Mouse (Mus musculus): ENCODE results near the gene Pick1.
A peak's percentile ranks its signal among the peaks of the same experiment; 100 is the strongest.

Pick1 gene

DNA sequence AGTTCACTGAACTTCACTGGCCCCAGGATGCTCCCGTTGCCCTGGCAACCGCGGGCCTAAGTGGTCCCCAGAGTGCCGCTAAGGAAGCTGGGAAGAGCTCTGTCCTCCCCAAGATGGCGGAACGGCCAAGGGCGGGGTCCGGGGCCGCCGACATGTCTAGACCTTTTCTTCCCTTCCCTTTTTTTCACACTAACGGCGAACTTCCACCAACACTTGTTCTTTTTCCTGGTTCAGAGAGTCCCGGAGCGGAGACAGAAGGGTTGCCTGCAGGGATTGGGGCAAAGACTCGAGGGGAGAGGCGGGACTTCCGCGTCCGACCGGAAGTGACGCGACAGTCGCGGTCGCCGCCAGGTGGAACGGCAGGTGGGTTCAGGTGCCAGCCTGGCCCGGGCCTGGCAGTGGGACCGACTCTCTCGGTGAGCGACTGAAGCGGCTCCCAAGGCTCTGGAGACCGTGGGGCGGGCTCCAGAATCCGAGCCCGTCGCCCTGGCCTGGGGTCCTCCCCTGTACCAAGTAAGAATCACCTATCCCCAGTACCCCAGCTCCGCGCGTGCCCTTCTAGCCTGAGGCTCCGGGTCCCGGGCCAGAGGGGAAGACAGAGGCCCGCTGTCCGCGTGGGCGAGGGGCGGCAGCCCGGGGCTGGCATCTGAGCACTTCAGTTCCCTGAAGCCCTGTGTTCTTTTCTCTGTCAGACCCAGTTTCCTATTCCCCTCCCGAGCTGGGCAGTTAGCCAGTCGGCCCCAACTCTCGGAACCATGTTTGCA lies at the start of gene Pick1, which contains the start of gene Gm49486:
Gene Pick1 (plus strand): TSS at position 116 of the 764 bp plus-strand sequence.
Gene Gm49486 (plus strand): TSS at position 334 of the 764 bp plus-strand sequence.
- peak; percentile 82 for DNase-seq (ENCODE audit: low spot score)

DNA sequence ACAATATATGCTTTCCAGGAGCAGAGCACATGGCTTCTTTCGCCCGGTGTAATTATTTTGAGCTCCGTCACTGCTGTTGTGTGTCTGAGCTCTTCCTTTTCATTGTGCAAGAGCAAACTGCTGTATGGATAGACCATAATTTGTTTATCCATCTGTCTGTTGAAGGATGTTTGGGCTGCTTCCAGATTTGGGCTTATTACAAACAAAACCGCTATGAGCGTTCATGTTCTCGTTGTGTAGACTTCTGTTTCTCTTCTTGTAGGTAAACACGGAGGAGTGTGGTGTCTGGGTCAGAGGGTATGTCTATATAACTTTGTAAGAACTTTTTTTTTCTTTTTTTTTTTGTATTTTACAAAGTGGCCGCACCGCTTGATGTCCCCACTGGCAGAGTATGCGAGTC lies 43.8 kb upstream of the Pick1 start:
- DNase-seq (ENCODE audit: low spot score): no peak

DNA sequence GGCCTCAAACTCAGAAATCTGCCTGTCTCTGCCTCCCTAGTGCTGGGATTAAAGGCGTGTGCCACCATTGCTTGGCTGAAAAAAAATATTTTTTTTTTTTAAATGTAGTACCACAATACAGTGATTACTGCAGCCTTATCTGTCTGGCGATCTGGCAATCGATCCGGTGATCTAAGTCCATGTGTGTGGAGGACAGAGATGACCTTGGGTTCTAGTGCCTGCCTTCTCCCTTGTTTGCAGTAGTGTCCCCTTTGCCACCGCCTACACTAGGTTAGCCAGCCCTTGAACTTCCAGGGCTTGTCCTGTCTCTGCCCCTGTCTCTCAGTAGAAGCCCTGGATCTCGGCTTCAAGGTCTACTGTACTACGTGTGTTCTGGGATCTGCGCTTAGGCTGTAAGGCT lies 41.2 kb upstream of the Pick1 start:
- no peak for DNase-seq (ENCODE audit: low spot score)

DNA sequence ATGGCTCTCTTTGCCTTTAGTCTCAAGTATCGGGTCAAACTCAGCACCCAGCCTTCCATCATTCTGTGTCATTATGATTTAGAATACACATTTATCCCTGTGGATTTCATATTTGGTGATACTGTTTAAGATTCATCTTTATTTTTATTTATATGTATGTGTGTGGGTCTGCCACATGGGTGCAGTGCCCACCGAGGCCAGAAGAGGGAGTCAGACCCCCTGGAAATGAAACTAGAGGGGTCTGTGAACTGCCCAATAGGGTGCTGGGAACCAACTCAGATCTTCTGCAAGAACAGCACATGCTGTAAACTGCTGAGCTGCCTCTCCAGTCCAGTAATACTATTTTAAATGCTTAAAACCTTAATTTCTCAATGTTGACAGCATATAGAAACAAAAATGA lies 37.5 kb upstream of the Pick1 start:
- no peak for DNase-seq (ENCODE audit: low spot score)

DNA sequence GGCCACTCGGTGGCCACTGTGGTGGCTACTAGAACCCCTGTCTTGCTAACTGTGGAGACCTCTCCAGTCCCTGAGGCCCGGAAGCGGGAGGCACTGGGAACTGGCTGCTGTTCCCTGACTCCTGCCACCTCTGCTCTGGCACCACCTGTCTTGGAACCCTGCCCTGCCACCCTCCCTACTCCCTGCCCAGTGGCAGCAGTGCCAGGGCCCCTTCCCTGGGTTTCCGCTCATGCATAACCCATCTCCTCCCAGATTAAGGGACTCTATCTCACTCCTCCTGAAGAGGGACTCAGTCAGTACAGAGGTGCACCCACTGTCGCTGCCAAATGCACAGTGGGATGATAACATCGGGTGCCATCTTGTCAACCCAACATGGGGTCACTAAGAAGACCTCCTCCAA lies 36.5 kb upstream of the Pick1 start:
- peak; percentile 27 for DNase-seq (ENCODE audit: low spot score)

DNA sequence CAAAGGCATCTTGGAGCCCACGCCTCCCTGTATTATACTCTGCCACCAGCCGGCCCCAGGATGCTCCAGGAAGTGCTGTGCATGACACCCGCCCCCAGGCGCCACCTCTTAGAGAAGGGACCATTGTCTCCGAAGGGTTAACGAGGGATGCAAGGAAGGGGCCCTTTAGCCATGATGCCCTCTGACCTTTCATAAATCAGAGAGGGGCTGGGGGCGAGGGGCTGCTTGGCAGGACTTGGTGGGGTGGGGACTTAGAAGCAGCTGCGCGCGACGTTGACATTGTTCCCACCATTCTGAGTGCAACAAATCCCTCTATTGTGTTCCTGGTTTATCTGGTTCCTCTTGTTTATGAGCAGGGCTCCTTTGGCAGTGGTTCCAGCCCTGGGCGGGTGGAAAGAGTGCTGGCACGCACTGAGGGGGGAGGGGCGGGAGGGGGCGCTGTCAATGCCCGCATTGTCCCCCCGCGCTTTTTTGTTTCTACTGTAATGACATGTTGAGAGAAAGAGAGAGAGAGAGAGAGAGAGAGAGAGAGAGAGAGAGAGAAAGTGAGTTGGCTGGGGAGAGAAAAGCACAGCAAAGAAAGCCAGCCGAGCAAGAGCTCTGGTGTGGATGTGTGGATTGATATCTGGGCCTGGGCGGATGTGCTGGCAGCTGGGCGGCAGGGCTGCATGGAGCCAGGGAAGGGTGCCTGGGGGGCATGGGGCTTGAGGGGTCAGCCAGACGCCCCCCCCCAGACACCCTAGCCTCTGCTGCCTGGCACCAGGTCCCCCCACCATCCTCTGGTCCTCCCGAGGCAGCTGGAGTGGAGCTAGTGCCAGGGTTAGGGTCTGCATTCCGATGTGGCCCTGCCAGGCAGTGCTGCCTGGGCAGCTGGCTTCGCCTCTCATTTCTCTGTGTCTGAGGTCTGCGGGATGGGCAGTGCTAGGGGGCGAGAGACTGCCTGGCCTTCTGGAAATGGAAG lies 35.8 kb upstream of the Pick1 start:
- DNase-seq (ENCODE audit: low spot score): peak; percentile 38

DNA sequence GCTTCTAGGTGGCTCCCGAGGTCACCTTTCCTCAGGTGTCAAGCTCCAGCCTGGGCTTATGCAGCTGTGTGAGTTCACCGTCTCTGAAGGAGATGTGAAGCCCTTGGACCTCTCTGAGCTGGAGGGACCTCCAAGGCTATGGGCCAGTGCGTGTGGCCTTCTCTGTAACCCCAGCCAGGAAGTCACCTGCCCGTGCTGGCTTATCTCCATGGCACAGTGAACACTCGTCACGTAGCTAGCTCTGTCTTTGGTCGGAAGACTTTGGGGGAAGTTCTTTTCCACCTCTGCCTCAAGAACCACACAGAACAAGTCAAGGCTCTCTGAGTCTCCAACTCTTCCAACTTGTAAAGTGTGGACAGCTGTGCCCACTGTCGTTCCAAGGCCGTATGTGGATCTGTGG lies 34.9 kb upstream of the Pick1 start:
- DNase-seq (ENCODE audit: low spot score): no peak

DNA sequence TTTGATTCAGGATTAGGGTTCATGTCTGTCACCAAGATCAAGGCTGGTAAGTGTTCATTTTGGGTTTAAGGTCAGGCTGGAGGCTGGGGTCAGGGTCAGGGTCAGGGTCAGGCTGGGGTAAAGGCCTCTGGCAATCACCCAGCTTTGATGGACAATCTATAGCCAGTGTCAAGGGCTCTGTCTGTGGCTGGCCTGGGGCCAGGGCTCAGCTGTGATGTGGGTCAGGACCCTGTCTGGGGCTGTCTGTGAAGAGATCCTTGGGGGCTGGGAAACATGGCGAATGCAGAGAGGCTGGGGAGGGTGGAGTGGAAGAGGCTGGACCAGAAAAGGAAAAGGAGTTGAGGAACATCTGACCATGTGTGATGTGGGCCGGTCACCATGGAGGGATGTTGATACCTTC lies 34.0 kb upstream of the Pick1 start:
- no peak for DNase-seq (ENCODE audit: low spot score)

DNA sequence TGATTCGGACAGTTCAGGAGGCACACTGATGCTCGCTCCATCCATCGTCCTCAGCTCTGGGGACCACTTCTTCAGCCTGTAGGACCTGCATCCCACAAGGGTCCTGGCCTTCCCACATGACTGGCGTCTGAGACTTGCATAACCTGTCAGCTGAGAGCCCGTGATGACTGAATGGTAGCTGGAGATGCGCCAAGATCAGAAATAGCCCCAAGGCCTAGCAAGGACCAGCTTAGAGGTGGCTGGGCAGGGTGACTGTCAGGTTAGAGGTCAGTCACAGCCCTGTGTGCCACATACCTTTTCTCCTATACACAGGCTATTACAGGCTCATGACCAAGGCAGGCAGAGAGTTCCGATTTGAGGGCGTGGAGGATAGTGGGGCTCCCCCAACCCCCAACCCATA lies 33.5 kb upstream of the Pick1 start:
- no peak for DNase-seq (ENCODE audit: low spot score)

DNA sequence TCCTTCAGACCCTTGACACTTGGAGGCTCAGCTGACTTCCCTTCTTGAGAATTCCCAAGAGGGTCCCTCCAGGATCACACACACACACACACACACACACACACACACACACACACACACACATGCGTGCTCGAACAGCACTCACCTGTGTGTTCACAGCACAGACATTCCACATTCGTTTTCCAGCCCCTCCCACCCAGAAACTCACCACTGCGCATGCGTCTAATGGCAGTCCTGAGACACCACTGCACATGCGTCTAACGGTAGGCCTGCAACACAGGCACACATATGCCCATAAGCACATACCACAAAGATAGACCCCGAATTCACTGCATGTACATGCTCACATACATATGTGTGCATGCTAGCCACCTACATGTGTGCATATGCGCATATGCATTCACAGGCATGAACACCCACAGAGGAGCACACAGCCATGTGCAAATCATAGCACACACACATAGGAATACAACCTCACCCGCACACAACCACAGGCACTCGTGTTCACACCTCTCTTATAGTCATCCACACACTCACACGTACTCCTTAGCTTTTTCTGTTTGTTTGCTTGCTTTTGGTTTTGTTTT lies 29.5 kb upstream of the Pick1 start:
- no peak for DNase-seq (ENCODE audit: low spot score)

DNA sequence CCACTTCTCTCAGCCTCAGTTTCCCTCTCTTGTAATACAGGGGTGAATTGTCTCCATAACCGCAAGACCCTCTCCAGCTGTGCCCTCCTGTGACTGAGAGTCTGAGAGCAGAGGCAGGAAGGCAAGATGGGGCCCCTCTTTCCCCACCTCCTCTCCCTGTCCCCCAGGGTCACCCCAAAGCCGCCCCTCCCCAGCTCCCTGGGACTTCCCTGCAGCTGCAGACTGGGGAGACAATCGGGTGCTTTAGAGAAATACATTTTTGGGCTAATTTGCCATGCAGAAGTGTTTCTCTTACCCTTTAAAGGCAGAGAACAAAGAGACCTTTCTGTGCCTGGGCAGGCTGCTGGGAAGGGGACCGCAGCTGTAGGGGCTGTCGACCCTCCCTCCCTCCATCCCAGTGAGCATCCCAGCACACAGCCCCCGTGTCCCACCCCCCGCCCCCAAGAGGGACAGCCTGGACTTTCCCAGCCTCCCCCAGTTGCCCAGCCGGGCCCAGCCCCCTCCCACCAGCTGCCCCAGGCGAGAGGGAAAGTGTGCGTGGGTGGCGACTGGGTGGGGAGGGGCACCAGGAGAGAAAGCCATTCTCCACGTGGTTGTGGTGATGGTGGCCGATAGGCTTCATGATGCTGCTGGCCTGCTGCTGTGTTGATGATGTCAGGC lies 27.4 kb upstream of the Pick1 start:
- DNase-seq (ENCODE audit: low spot score): no peak

DNA sequence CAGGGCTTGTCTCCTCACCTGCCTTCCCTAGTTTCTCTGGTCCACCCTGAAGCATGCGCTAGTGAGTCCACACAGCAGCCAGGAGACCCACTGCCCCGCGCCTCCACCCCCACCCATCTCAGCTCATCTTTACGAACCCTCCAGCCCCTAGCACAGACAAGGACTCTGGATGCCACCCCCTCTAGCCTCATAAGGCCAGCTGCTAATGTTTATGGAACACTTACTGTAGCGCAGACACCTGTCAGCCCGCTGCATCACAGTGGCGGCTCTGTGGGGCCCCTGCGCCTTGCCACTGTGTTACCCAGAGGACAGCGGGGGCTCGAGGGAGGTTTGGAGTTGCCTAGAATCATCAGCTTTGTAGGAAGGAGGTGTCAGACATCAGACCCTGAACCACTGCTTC lies 26.4 kb upstream of the Pick1 start:
- DNase-seq (ENCODE audit: low spot score): no peak

DNA sequence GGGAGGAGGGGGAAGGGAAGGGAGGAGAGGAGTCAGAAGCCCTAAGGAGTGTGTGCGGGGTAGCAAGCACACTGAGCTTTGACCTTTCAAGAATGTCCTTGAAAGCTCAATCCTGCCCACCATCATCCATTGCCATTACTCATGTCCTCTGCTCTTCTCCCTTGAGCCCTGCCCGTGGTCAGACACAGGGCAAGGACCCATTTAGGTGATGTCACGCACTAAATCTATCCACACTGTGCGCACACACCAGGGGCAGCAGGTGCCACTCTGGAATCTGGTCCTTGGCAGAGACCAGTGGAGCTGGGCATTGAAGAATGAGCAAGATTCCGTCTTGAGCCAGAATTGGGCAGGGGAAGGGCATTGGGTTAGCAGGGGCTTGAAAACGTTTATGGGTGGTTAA lies 20.8 kb upstream of the Pick1 start:
- no peak for DNase-seq (ENCODE audit: low spot score)

DNA sequence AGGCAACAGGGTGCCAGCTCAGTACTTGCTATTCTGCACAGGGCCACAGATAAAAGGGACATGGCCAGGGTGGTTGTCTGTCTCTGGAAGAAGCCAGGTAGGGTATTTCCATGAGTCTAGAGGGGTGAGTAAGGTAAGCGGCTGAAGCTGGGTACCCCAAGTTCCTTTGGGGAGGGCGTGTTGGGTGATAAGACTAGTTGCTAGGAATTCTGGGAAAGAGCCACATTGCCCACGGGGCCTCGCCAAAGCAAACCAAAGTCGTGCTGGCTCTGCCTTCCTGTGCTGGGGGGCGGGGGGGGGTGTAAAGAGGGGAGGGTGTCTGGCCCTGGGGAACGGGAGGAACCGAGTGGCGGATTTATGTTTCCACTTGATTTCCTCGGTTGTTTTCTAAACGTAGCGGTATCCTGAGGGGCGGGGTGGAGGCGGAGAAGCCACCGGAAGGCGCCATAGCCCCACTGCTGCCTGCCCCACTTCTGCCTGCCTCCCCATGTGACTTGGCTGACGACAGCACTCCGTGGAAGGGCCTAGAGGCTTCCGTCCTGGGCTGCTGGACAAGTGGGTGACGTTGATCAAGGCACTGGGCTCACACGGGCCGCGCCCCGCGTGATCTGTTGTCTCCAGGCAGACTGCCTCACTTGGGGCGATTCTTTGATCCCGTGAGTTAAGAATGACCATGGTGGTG lies 20.1 kb upstream of the Pick1 start:
- no peak for DNase-seq (ENCODE audit: low spot score)

DNA sequence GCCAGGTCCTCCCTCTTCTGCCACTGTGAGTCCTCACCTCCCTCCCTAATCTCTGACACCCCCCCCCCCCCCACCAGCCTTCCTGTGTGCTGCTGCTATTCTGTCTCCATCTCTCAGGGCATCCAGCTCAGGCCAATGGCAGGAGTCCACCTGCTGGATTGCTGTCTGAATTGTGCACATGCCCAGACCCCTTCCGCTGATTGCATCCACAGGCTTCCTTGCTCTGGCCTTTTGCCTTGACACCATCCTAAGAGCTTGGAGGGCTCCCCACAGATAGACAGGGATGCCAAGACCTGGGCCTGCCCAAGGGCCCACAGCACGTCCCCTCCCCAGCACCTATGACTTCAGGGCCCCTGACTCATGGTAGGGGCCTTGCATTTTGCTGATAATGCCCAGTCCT lies 18.6 kb upstream of the Pick1 start:
- DNase-seq (ENCODE audit: low spot score): no peak

DNA sequence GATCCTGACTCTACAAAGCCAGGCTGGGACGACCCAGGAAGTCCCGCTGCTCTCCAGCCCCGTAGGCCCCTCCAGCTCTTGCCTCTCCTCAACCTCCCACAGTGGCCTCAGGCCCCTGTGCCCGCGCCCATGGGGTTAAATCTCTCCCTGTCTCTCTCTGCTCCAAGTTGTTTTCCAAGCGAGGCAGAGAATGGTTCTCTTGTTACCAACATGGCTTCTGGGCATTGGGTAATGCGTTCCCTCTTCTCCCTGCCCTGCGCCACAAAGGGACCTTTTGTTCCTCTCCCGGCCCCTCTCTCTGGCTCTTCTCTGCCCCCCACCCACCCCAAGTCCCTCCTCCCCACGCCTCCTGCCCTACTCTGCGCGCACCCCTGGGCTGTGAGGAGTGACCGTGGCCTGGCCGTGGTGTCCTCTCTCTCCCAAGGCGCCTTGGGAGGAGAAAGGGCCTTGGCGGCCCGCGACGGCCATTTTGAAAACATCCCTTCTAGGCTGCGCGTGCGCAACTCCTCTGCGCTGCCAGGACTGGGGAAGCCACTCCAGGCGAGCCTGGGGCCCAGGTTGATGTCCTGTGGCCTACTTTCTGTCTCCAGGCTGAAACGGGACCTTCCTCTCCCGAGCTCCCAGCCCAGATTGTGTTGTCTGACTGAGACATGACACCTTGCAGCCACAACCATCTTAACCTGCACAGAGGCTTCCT lies 16.1 kb upstream of the Pick1 start:
- no peak for DNase-seq (ENCODE audit: low spot score)

DNA sequence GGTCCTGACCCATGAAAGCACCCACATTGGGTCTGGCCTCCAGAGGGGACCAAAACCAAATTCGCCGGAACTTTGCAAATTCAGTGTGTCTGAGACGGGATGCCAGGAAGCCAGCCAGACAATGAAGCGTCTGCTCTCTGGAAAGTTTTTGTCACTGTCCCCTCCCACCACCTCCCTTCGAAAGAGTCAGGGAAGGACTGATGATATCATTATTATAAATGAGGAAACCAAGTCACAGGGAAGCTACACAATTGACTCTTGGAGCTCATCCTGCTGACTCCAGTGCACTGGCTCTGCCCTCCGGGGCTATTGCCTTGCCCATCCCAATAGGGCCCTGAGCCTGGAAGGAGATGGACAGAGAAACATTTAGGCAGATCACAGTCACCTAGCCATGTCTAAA lies 15.4 kb upstream of the Pick1 start:
- DNase-seq (ENCODE audit: low spot score): no peak

DNA sequence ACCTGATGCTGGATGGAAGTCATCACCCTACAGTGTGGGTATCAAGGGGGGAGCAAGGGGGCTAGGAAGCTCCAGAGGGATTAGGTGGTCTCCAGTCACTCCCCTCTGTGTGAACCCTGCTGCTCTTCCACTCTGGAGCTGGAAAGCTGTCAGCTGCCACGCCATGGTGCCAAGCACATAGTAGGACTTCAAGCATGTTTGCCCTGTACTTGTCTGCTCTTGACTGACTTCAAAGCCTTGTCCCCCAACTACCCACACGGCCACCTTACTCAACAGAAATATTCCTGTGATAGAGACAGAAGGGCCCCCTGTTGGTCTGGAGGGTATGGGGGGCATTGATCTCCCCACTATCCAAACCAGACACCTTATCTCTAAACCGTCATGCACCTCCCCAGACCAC lies 12.8 kb upstream of the Pick1 start:
- no peak for DNase-seq (ENCODE audit: low spot score)

DNA sequence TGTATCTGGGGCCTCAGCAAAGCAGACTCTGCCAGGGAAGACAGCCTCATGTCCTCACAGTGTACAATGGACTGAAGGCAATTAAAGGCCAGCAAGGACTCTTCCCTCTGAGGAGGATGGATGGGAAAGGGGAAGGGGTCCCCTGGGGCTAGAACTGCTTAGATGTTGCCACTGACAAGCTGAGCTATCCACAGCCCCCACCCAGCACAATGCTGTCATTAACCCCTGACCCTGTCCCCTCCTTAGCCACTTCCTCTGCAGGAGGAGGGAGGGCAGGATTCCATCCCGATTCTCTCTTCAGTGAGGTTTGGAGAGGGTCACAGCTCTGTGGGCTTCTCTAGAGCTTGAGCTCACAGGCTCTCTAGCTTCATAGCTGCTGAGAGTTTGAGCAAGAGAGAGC lies 9.4 kb upstream of the Pick1 start:
- DNase-seq (ENCODE audit: low spot score): no peak

DNA sequence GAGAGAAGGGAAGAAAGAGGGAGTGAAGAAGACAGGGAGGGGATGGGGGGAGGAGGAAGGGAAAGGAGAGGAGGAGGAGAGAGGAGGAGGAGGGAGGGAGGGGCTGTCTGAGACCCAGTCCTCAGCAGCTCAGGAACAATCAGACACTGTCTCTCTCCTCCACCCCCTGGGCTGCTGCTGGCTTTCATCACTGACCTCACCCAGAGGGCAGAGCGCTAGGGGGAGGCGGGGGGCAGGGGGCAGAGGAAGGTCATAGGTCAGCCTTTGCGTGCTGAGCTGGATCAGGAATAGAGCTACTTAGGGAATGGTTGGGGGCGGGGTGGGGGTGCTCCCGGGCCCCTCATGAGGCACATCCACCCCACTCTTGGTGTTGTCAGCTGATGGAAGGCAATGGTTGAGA lies 5.3 kb upstream of the Pick1 start:
- DNase-seq (ENCODE audit: low spot score): no peak

DNA sequence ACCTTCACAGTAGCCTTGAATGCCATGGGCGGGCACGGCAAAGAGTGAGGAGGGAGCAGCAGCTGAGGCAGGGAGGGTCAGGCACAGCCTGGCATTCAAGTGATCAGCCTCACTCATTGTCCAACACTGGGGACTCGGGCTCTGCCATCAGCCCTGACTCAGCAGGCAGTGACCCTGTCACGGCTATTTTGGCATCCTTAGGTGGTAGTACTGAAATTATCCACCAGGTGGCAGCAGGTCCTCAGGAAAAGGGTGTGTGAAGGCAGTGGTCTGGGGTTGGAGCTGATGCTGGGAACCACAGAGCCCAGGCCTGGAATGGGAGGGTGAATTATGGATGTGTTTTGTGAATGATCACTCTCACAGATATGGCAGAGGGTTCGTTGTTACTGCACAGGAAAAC lies 4.3 kb upstream of the Pick1 start:
- DNase-seq (ENCODE audit: low spot score): peak; percentile 91
